Mouse (Mus musculus): ENCODE results near the gene Spata21. TPM values are rescaled to one million over a fixed set of nuclear protein-coding genes. Genes with fewer than 3 reads are reported as not detected.
A peak's percentile ranks its signal among the peaks of the same experiment; 100 is the strongest.

Spata21 gene
- polyA plus RNA-seq, 1 experiment from 2014 or later: not detected

DNA sequence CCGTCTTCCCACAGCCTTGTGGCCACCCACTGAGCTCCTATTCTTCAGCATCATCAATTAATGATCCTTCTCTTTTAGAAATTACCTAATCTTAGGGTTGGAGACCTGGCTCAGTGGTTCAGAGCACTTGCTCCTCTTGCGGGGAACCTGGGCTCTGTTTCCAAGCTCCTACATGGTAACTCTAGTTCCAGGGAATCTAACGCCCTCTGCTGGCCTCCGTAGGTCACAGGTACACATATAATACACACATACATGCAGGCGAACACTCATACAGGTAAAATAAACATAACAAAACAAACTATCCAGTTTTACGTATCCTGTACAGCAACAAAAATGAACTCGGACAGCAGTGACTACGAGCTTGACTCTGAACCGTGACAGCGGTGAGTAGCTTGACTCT lies 31.2 kb upstream of the Spata21 start:
- 95% methylated on average over 10 of the region's 10 CpGs for WGBS
- no peaks in the 10 kb centered on the region for H3K27me3 ChIP-seq (ENCODE audit: control insufficient read depth, insufficient read depth, low read length)
- no peak overlapping the region for H3K27ac ChIP-seq (replicated peaks; ENCODE audit: low read depth, low read length)
- H3K9me3 ChIP-seq (ENCODE audit: control insufficient read depth, low read length): no peaks in the 10 kb centered on the region
- H3K4me1 ChIP-seq (ENCODE audit: control insufficient read depth, insufficient read depth, low read length): peaks cover 25% of the 10 kb centered on the region
- peaks cover 8% of the 10 kb centered on the region for H3K36me3 ChIP-seq (ENCODE audit: control insufficient read depth, insufficient read depth, low read length)
- no peak overlapping the region for H3K9ac ChIP-seq (replicated peaks; ENCODE audit: low read length)
- no peak overlapping the region for H3K4me2 ChIP-seq (ENCODE audit: low read length)
- H3K4me3 ChIP-seq (replicated peaks; ENCODE audit: low read depth, low read length): no peak overlapping the region
- ATAC-seq (ENCODE audit: low FRiP score, low TSS enrichment) (no peak), DNase-seq (no peak)

DNA sequence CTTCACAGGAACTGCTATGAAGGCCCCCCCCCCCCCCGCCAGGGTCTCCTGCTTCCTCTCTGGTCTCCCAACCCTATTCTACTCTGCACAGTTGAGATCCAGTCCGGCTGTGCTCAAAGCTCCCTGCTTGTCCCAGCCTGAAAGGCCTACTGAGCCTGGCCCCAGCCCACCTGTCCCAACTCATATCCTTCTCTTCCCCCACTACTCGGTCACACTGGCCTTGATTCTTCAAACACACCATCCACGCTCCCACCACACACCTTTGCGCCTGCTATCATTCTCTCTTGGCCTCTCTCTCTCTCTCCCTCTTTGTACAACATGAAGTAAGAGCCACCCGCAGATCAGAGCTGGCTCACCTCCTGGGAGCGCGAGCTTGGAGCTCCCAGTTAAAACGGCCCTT lies 29.3 kb upstream of the Spata21 start:
- Histone ChIP-seq H3K27ac (replicated peaks; ENCODE audit: low read depth, low read length) (no peak overlapping the region), H3K4me2 (ENCODE audit: low read length) (no peak overlapping the region), H3K4me3 (replicated peaks; ENCODE audit: low read depth, low read length) (no peak overlapping the region), H3K9ac (replicated peaks; ENCODE audit: low read length) (no peak overlapping the region), H3K27me3 (ENCODE audit: control insufficient read depth, insufficient read depth, low read length) (no peaks in the 10 kb centered on the region), H3K9me3 (ENCODE audit: control insufficient read depth, low read length) (no peaks in the 10 kb centered on the region), H3K4me1 (ENCODE audit: control insufficient read depth, insufficient read depth, low read length) (peaks cover 12% of the 10 kb centered on the region), H3K36me3 (ENCODE audit: control insufficient read depth, insufficient read depth, low read length) (peaks cover 8% of the 10 kb centered on the region)
- 71% methylated on average over 9 of the region's 9 CpGs for WGBS
- ATAC-seq (ENCODE audit: low FRiP score, low TSS enrichment) (no peak), DNase-seq (no peak)

DNA sequence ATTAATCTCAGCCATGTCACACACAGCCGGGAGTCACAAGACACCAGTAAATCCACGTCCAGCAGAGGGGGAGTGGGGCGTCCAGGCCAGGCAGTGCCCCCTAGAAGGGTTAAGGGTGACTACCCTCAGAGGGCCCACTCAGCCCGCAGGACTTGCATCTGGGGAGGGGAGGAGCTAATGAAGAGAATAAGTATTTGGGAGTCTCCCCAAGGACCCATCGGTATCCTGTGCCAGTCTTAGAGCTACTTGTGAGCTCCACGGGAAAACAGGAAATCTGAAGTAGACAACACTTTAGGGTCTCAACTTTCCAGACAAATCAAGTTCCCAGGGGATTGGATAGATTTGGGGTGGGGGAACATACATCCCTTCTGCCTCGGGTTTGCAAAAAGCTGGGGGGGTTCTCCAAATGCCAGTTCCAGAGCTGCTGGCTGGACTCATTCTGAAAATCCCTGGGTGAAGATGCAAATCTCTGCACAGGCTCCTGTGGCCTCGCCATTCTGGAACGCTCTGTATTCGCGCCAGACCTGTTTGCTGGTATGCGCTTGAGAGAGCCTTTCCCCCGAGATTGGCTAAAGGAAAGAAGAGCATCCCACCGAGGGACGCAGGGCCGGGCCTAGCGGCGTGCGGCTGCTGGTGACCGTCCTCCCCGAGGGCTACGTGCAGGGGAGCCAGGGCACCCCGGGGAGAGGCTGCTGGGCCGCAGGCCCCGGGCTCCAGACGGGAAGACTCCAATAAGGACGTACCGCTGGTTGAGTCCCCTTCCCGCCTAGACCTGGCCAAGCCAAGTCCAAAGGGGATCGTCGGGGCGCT lies 28.3 kb upstream of the Spata21 start:
- ATAC-seq (ENCODE audit: low FRiP score, low TSS enrichment): no peak; the same call in 1 of the 2 replicates
- peaks cover 8% of the 10 kb centered on the region for H3K36me3 ChIP-seq (ENCODE audit: control insufficient read depth, insufficient read depth, low read length)
- H3K27ac ChIP-seq (replicated peaks; ENCODE audit: low read depth, low read length): peak overlapping the region; percentile 94
- H3K27me3 ChIP-seq (ENCODE audit: control insufficient read depth, insufficient read depth, low read length): no peaks in the 10 kb centered on the region
- H3K9me3 ChIP-seq (ENCODE audit: control insufficient read depth, low read length): no peaks in the 10 kb centered on the region
- H3K4me3 ChIP-seq (replicated peaks; ENCODE audit: low read depth, low read length): peak overlapping the region; percentile 56
- peaks cover 6% of the 10 kb centered on the region for H3K4me1 ChIP-seq (ENCODE audit: control insufficient read depth, insufficient read depth, low read length)
- WGBS: 2% methylated on average over 31 of the region's 32 CpGs
- H3K4me2 ChIP-seq (ENCODE audit: low read length): peak overlapping the region; percentile 78
- H3K9ac ChIP-seq (replicated peaks; ENCODE audit: low read length): peak overlapping the region; percentile 72
- no peak for DNase-seq

DNA sequence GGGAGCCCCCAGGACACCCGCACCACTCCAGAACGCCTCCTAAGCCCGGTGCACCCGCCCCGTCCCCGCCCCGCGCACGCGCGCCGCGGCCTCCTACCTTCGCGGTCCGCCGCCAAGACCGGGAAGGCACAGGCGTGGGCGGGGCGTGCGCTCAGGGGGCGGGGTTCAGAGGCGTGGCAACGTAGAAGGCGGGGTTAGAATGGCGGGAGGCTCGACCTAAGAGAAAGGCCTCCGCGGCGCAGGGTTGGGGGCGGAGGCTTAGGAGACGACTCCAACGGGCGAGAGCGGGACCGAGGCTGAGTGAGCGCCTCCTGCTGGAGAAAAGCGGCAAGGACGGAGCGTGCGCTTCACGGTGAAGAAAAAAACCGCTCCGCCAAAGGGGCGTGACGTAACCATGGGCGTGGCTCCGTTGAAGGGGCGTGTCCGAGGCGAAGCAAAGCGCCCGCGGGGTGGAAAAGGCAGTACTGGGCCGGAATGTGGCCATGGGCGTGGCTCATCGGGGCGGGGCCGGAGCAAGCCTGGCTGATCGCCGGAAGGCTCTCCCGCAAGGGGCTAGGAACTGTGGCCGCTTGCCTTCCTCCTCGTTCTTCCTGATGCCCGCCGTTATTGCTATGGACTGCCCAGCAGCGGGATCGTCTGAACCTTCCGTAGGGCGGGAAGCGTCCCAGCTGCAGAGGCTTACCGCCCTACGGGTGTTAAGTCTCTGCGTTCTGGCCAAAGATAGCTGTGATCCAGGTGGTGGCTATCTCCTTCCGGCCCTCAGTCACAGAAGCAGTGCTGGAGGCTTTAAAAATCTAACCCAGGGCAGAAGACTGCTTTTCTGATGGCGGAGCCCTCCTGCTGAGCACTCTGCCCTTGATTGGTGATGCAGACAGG lies 27.5 kb upstream of the Spata21 start, which contains the start of gene Crocc:
TSS of gene Crocc (minus strand) at position 125 of the 876 bp plus-strand sequence.
- peaks cover 6% of the 10 kb centered on the region for H3K4me1 ChIP-seq (ENCODE audit: control insufficient read depth, insufficient read depth, low read length)
- peak within 1 kb of the TSS; percentile 78 for H3K4me2 ChIP-seq (ENCODE audit: low read length)
- peak; percentile 94 for ATAC-seq (ENCODE audit: low FRiP score, low TSS enrichment)
- peak within 1 kb of the TSS; percentile 56 for H3K4me3 ChIP-seq (replicated peaks; ENCODE audit: low read depth, low read length)
- no peaks in the 10 kb centered on the region for H3K27me3 ChIP-seq (ENCODE audit: control insufficient read depth, insufficient read depth, low read length)
- DNase-seq: peak; percentile 100
- H3K9ac ChIP-seq (replicated peaks; ENCODE audit: low read length): peak within 1 kb of the TSS; percentile 72
- peaks cover 12% of the 10 kb centered on the region for H3K36me3 ChIP-seq (ENCODE audit: control insufficient read depth, insufficient read depth, low read length)
- H3K27ac ChIP-seq (replicated peaks; ENCODE audit: low read depth, low read length): peak within 1 kb of the TSS; percentile 94
- under 1% methylated on average over 76 of the region's 77 CpGs for WGBS
- no peaks in the 10 kb centered on the region for H3K9me3 ChIP-seq (ENCODE audit: control insufficient read depth, low read length)

DNA sequence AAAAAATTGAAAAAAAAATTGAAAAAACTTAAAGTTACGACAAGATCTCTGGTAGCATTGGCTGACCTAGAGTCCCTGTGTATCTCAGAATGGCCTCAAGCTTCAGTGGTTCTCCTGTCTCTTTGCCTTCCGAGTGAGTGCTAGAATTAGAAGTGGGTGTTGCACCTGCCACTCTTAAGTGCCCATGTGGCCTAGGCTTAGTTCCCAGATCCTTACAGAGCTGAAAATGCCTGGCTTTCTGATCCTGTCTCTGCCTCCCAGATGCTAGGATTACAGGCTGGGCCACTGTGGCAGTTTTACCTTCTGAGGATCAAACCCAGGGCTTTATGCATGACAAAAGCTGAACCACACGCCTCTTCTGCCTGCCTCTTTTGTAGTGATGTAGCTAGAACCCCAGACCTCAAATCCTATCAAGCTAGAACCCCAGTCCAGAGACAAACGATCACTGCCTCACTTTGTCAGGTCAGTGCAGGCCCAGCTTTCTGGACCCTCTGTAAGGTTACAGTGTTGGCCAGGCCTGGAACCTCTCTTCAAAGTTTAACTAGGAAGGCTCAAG lies 24.0 kb upstream of the Spata21 start:
- DNase-seq (no peak), ATAC-seq (ENCODE audit: low FRiP score, low TSS enrichment) (no peak)
- Histone ChIP-seq H3K9me3 (ENCODE audit: control insufficient read depth, low read length) (no peaks in the 10 kb centered on the region), H3K4me1 (ENCODE audit: control insufficient read depth, insufficient read depth, low read length) (peaks cover 6% of the 10 kb centered on the region), H3K36me3 (ENCODE audit: control insufficient read depth, insufficient read depth, low read length) (peaks cover 38% of the 10 kb centered on the region), H3K9ac (replicated peaks; ENCODE audit: low read length) (no peak overlapping the region), H3K4me3 (replicated peaks; ENCODE audit: low read depth, low read length) (no peak overlapping the region), H3K27me3 (ENCODE audit: control insufficient read depth, insufficient read depth, low read length) (no peaks in the 10 kb centered on the region), H3K4me2 (ENCODE audit: low read length) (no peak overlapping the region), H3K27ac (replicated peaks; ENCODE audit: low read depth, low read length) (no peak overlapping the region)
- 78% methylated on average over 4 of the region's 4 CpGs for WGBS

DNA sequence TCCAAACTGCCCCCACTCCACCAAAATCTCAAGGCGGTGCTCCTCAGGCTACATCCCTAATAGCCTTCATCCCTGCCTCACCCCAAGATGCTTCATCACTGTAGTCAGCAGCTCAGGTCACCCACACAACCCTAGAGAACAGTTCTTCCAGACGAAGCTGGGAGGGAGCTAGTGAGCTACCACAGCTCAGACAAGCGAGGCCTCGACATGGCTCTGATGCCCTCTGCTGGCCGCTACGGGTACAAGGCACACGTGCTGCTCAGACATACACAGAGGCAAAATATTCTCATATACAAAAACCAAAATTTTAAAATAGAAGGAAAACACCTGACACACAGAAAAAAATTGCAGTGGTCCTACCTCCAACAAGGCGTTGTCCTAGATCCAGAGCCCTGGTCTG lies 23.0 kb upstream of the Spata21 start:
- H3K4me1 ChIP-seq (ENCODE audit: control insufficient read depth, insufficient read depth, low read length): no peaks in the 10 kb centered on the region
- H3K27ac ChIP-seq (replicated peaks; ENCODE audit: low read depth, low read length): no peak overlapping the region
- H3K4me3 ChIP-seq (replicated peaks; ENCODE audit: low read depth, low read length): no peak overlapping the region
- H3K27me3 ChIP-seq (ENCODE audit: control insufficient read depth, insufficient read depth, low read length): no peaks in the 10 kb centered on the region
- ATAC-seq (ENCODE audit: low FRiP score, low TSS enrichment) (peak; percentile 35; the same call in 1 of the 2 replicates), DNase-seq (peak; percentile 95)
- H3K4me2 ChIP-seq (ENCODE audit: low read length): no peak overlapping the region
- H3K9me3 ChIP-seq (ENCODE audit: control insufficient read depth, low read length): no peaks in the 10 kb centered on the region
- WGBS: 5% methylated on average over 8 of the region's 8 CpGs
- peaks cover 47% of the 10 kb centered on the region for H3K36me3 ChIP-seq (ENCODE audit: control insufficient read depth, insufficient read depth, low read length)
- no peak overlapping the region for H3K9ac ChIP-seq (replicated peaks; ENCODE audit: low read length)

DNA sequence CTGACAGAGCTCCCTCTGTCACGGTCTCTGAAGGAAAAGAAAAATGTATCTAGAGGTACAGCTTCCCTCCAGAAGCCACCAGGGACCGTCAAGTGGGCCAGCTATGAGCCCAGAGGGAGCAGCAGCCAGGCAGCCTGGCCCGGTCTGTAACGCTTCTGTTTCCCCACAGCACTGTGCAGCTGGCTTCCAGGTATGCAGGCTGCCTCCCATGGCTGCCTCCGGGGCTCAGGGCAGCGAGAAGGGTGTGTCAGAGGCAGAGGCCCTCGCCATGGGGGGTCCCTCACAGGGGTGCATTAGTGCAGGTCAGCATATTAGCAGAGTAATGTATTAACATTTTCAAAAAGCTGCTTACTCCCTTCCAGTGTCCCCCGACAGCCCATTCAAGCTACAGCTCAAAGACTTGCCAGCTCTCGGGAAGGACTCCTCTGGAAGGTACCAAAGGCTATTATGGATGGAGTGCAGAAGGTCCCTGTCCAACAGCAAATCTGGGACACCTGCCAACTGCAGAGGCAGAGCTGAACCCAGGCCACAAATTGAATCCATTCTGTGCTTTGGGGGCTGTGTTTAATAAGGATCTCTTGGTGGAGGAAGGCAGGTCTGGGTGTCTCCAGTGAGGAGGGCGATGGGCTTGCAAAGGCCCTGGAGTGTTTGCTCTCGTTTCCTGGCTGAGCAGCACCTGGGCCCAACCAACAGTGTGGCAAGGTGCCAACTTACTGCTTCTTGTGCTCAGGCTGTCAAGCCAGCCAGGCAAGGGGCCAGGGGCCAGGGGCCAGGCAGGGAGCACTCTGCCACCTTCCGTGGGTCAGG lies 21.2 kb upstream of the Spata21 start:
- DNase-seq (peak; percentile 25), ATAC-seq (ENCODE audit: low FRiP score, low TSS enrichment) (no peak)
- no peak overlapping the region for H3K9ac ChIP-seq (replicated peaks; ENCODE audit: low read length)
- H3K4me2 ChIP-seq (ENCODE audit: low read length): no peak overlapping the region
- 0 out of 2 replicates have a peak overlapping the region, but pooled peaks have one; percentile 8 for H3K27ac ChIP-seq (replicated peaks; ENCODE audit: low read depth, low read length)
- no peak overlapping the region for H3K4me3 ChIP-seq (replicated peaks; ENCODE audit: low read depth, low read length)
- H3K36me3 ChIP-seq (ENCODE audit: control insufficient read depth, insufficient read depth, low read length): peaks cover 65% of the 10 kb centered on the region
- H3K27me3 ChIP-seq (ENCODE audit: control insufficient read depth, insufficient read depth, low read length): no peaks in the 10 kb centered on the region
- no peaks in the 10 kb centered on the region for H3K9me3 ChIP-seq (ENCODE audit: control insufficient read depth, low read length)
- no peaks in the 10 kb centered on the region for H3K4me1 ChIP-seq (ENCODE audit: control insufficient read depth, insufficient read depth, low read length)
- 83% methylated on average over 12 of the region's 12 CpGs for WGBS

DNA sequence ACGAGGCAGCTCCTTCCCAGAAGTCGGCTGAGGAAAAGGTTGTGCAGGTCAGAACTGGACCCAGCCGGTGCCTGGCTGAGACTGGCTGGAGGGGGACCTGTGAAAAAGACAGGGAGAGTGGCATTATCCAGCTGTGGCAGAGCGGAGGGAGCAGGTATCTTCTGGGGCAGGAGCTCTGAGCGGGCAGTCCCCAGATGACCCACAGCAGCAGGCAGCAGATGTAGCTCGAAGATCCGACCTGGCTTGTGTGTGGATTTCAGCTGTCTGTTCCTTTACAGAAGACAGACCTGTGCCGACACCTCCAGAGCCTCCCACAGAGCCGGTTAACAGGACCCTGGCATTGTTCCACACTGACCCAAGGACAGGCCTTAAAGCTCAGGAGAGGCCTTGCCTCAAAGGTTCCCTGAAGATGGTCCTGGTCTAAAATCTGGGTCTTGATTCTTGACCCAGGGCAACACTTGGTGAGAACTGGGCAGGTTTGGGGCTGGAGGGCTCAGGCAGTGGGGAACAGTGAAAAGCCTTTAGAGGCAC lies 20.6 kb upstream of the Spata21 start:
- Histone ChIP-seq H3K27me3 (ENCODE audit: control insufficient read depth, insufficient read depth, low read length) (no peaks in the 10 kb centered on the region), H3K4me3 (replicated peaks; ENCODE audit: low read depth, low read length) (no peak overlapping the region), H3K9ac (replicated peaks; ENCODE audit: low read length) (no peak overlapping the region), H3K9me3 (ENCODE audit: control insufficient read depth, low read length) (no peaks in the 10 kb centered on the region), H3K27ac (replicated peaks; ENCODE audit: low read depth, low read length) (no peak overlapping the region), H3K36me3 (ENCODE audit: control insufficient read depth, insufficient read depth, low read length) (peaks cover 72% of the 10 kb centered on the region), H3K4me2 (ENCODE audit: low read length) (no peak overlapping the region), H3K4me1 (ENCODE audit: control insufficient read depth, insufficient read depth, low read length) (no peaks in the 10 kb centered on the region)
- WGBS: 89% methylated on average over 9 of the region's 9 CpGs
- ATAC-seq (ENCODE audit: low FRiP score, low TSS enrichment) (no peak), DNase-seq (no peak)

Data from midbrain, embryonic 14.5 days (tissue).